Mouse (Mus musculus) hindbrain, postnatal 0 days (tissue): ENCODE data around the gene Acot12. TPM values are rescaled to one million over a fixed set of nuclear protein-coding genes. Genes with fewer than 3 reads are reported as not detected.

ENCODE experiments used
- ATAC-seq: fragments of 200-750 bp; cut with Nextera tagmentation; 2 replicates; pipeline ENCODE4 v1.8.0; 2017; ENCODE audit warnings: mild to moderate bottlenecking, moderate TSS enrichment, moderate library complexity
- DNase-seq: peaks from one replicate; pipeline ENCODE4 v3.0.0-alpha.2; 2015; ENCODE audit warnings: low spot score
- H3K27ac ChIP-seq: fragments of 300-500 bp; sonication (generic); 2 replicates; pipeline ENCODE4 v1.5.1; 2014; ENCODE audit warnings: mild to moderate bottlenecking
- H3K27me3 ChIP-seq: fragments of 300-500 bp; sonication (generic); 2 replicates; pipeline ENCODE4 v1.6.1; 2014; ENCODE audit warnings: low read length, mixed read lengths; ENCODE audit not compliant: insufficient read depth
- H3K36me3 ChIP-seq: fragments of 300-500 bp; sonication (generic); 2 replicates; pipeline ENCODE4 v1.6.1; 2014; ENCODE audit warnings: low read length, mixed read lengths; ENCODE audit not compliant: insufficient read depth
- H3K4me1 ChIP-seq: fragments of 300-500 bp; sonication (generic); 2 replicates; pipeline ENCODE4 v1.6.1; 2014; ENCODE audit warnings: antibody characterized with exemption, low read length, mixed read lengths; ENCODE audit not compliant: insufficient read depth
- H3K4me2 ChIP-seq: fragments of 300-500 bp; sonication (generic); 2 replicates; pipeline ENCODE4 v1.6.1; 2014; ENCODE audit warnings: low read depth, mild to moderate bottlenecking, low read length, moderate library complexity, mixed read lengths
- H3K4me3 ChIP-seq: fragments of 300-500 bp; sonication (generic); 2 replicates; pipeline ENCODE4 v1.5.1; 2014; ENCODE audit warnings: low read length
- H3K9ac ChIP-seq: fragments of 300-500 bp; sonication (generic); replicated peaks from 2 replicates; pipeline ENCODE4 v1.6.1; 2014; ENCODE audit warnings: mild to moderate bottlenecking, low read length, moderate library complexity, mixed read lengths
- H3K9me3 ChIP-seq: fragments of 300-500 bp; sonication (generic); 2 replicates; pipeline ENCODE4 v1.6.1; 2016; ENCODE audit warnings: low read length, mixed read lengths
- CTCF ChIP-seq: IDR thresholded peaks from 2 replicates; pipeline ENCODE4 v1.5.1; 2016; ENCODE audit warnings: antibody characterized with exemption, control low read depth, low read depth
- WGBS: fragments of 180-500 bp; shearing (Covaris S2); extraction: QIAGEN DNeasy Blood & Tissue Kit; methylation state at CpG from one replicate; pipeline ENCODE4 v1.1.7; 2014; 5-methylcytosine and 5-hydroxymethylcytosine counted together
- polyA plus RNA-seq: library from polyadenylated mRNA; unstranded; fragments of >200 nt; fragmentation: Nextera tagmentation; extraction: Ambion mirVana; gene quantifications from 2 replicates; pipeline ENCODE4 v1.2.1, GENCODE M21; 2015
- total RNA-seq: library from RNA; depleted of rRNA; stranded (reverse); fragments of >200 nt; gene quantifications from 2 replicates; pipeline ENCODE4 v1.2.3, GENCODE M21; 2014

Gene Acot12
- total and polyA plus RNA-seq, 2 experiments from 2014 or later, result 0.16 to 0.55 TPM

- WGBS, result 70% methylated on average over 8 of the region's 8 CpGs
- H3K4me1 ChIP-seq, result no peaks in the 10 kb centered on the region
- H3K9me3 ChIP-seq, result no peaks in the 10 kb centered on the region
- H3K4me3 ChIP-seq, result no peak overlapping the region
- peak; percentile 51 for TF ChIP-seq CTCF
- no peak overlapping the region for H3K9ac ChIP-seq
- no peaks in the 10 kb centered on the region for H3K27me3 ChIP-seq
- no peak for DNase-seq
- no peak overlapping the region for H3K4me2 ChIP-seq
- no peaks in the 10 kb centered on the region for H3K36me3 ChIP-seq
- peak; percentile 77 for ATAC-seq
- H3K27ac ChIP-seq, result no peak overlapping the region
Observed at GRCm38 (mm10) chr13:91723108-91723735, 18.1 kb upstream of the Acot12 start.

- no peaks in the 10 kb centered on the region for H3K9me3 ChIP-seq
- no peak overlapping the region for H3K9ac ChIP-seq
- 86% methylated on average over 7 of the region's 7 CpGs for WGBS
- ATAC-seq, result no peak; the same call in 1 of the 2 replicates
- no peaks in the 10 kb centered on the region for H3K36me3 ChIP-seq
- no peak overlapping the region for H3K4me2 ChIP-seq
- TF ChIP-seq CTCF, result no peak
- H3K27me3 ChIP-seq, result no peaks in the 10 kb centered on the region
- no peak overlapping the region for H3K4me3 ChIP-seq
- no peak overlapping the region for H3K27ac ChIP-seq
- H3K4me1 ChIP-seq, result no peaks in the 10 kb centered on the region
- no peak for DNase-seq
Observed at GRCm38 (mm10) chr13:91723736-91724119, 17.6 kb upstream of the Acot12 start.

GRCm38 (mm10) chr13:91724211-91724610 is 17.1 kb upstream of the Acot12 start:
- Histone ChIP-seq H3K4me3 (no peak overlapping the region), H3K9me3 (no peaks in the 10 kb centered on the region), H3K4me1 (no peaks in the 10 kb centered on the region), H3K27me3 (no peaks in the 10 kb centered on the region), H3K36me3 (no peaks in the 10 kb centered on the region), H3K27ac (no peak overlapping the region), H3K4me2 (no peak overlapping the region), H3K9ac (no peak overlapping the region)
- WGBS, result 81% methylated on average over 3 of the region's 3 CpGs
- no peak for TF ChIP-seq CTCF
- ATAC-seq, result no peak
- DNase-seq, result no peak

DNA sequence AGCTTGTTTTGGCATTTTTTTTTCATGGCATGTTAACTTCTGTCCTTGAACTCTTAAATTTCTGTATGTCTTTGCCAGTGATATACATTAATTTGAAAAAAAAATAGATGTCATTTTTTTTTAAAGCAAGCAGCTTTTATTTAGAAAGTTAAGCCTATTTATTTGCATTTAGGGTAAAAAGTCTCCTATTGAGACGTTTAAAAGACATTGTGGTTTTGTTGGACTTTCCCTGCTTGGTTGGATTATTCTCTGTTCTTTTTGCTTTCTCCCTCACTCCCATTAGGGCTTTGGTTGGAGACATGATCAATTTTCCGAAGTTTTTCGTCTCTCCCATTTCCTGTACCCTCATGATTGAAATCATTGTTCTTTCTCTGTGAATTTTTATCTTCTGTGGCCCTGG is 16.2 kb upstream of the Acot12 start:
- Histone ChIP-seq H3K27me3 (no peaks in the 10 kb centered on the region), H3K4me3 (no peak overlapping the region), H3K9me3 (no peaks in the 10 kb centered on the region), H3K36me3 (no peaks in the 10 kb centered on the region), H3K27ac (no peak overlapping the region), H3K4me2 (no peak overlapping the region), H3K9ac (no peak overlapping the region), H3K4me1 (no peaks in the 10 kb centered on the region)
- no peak for DNase-seq
- no peak for TF ChIP-seq CTCF
- WGBS, result 80% methylated on average over 3 of the region's 3 CpGs
- no peak for ATAC-seq

DNA sequence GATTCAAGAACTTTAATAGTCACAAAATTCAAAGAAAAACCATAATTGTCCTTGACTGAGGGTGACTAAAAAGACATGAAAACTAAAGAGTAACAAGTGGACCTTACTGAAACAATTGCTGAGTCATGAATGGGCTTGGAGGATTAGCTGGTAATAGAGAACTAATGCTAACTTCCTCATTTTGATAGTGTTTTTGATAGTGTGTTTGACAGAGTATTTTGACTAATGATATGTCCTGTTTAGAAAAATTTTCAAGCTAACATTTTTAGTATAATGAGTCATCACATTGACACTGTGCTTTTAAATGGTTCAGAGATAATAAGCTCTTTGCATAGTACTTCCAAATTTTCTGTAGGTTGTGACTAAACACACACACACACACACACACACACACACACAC is 13.4 kb upstream of the Acot12 start:
- H3K4me2 ChIP-seq, result no peak overlapping the region
- H3K4me1 ChIP-seq, result no peaks in the 10 kb centered on the region
- H3K27ac ChIP-seq, result no peak overlapping the region
- DNase-seq (no peak), ATAC-seq (no peak)
- H3K4me3 ChIP-seq, result no peak overlapping the region
- no peaks in the 10 kb centered on the region for H3K9me3 ChIP-seq
- no peaks in the 10 kb centered on the region for H3K27me3 ChIP-seq
- H3K36me3 ChIP-seq, result no peaks in the 10 kb centered on the region
- TF ChIP-seq CTCF, result no peak
- H3K9ac ChIP-seq, result no peak overlapping the region

DNA sequence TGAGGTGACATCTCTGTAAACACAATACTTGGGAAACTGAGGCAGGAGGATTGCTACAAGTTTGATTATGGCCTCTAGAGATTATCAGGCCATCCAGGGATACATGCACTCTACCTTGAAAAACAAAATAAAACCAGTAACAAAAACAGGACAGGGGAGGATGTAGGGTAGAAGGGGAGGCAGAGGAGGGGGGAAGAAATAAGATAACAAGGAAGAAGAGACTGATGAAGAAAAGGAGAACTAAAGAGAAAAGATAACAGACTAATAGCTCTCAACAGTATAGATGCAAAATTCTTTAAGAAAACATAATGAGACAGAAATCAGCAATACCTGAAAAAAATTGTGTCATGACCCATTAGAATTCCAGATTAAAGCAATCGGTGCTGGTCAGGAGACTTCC is 4.1 kb upstream of the Acot12 start:
- no peak for ATAC-seq
- no peaks in the 10 kb centered on the region for H3K36me3 ChIP-seq
- no peak overlapping the region for H3K4me3 ChIP-seq
- H3K9ac ChIP-seq, result no peak overlapping the region
- no peak overlapping the region for H3K27ac ChIP-seq
- peaks cover 7% of the 10 kb centered on the region; the same call in 1 of the 2 replicates for H3K4me1 ChIP-seq
- TF ChIP-seq CTCF, result no peak
- no peak for DNase-seq
- H3K9me3 ChIP-seq, result no peaks in the 10 kb centered on the region
- no peaks in the 10 kb centered on the region for H3K27me3 ChIP-seq
- WGBS, result 92% methylated on average over 1 of the region's 1 CpGs
- H3K4me2 ChIP-seq, result no peak overlapping the region

DNA sequence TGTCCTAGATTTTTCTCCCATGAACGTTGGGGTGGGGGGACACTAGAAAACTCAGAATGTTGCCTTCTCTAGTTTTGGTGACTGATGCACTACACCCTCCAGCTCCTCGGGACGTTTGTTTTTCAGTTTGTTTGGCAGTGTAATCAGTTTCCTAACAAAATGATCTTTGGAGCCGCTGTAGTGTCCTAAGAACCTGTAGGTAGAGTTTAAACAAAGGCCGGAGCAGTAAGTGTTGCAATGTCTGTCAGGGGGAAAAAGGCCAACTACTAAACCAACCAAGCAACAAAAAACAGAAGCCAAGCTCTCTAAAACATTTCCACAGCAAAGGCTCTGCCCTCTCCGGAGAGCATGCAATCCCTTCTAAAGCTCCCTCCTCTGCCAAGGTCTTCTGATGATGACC is 461 bp upstream of the Acot12 start:
- H3K27ac ChIP-seq, result peak overlapping the region; percentile 32; the same call in 1 of the 2 replicates
- H3K9me3 ChIP-seq, result no peaks in the 10 kb centered on the region
- no peak for ATAC-seq
- DNase-seq, result no peak
- peaks cover 11% of the 10 kb centered on the region; the same call in 1 of the 2 replicates for H3K4me1 ChIP-seq
- H3K9ac ChIP-seq, result peak overlapping the region; percentile 56
- no peaks in the 10 kb centered on the region for H3K36me3 ChIP-seq
- no peak for TF ChIP-seq CTCF
- peak overlapping the region; percentile 47 for H3K4me3 ChIP-seq
- H3K27me3 ChIP-seq, result no peaks in the 10 kb centered on the region
- 65% methylated on average over 6 of the region's 6 CpGs for WGBS
- H3K4me2 ChIP-seq, result peak overlapping the region; percentile 90
